Mouse (Mus musculus): Measurements from ENCODE around the gene Col8a2. TPM values are rescaled to one million over a fixed set of nuclear protein-coding genes. Genes with fewer than 3 reads are reported as not detected.

Col8a2 gene
- total RNA-seq, 2 experiments from 2014 or later = 0.92 to 1.0 TPM

GRCm38 (mm10) chr4:126291196-126291595 lies 4.6 kb downstream of the Col8a2 start:
- intact Hi-C loops (cut with DNase I) = no loop called here
- DNase-seq (ENCODE audit: extremely low spot score in 1 of 2, low spot score in 2 of 2) = no peak

DNA sequence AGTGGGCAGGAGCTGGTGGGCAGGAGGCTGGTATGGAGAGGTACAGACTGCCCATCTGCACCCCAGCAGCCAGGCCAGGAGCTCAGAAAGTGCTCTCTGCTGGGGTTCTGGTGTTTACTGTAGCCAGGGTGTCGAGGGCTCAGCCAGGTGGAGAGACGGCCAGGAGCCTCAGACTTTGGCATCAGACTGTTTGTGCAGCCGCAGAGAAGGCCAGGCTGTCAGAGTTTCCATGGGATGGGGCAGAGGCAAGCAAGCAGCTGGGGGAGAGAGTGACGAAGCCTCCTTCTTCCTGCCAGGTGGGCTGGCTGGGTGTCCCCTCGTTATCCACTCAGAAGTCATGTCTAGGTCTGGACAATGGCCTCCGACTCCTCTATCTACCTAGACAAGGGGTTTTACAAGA lies 8.6 kb downstream of the Col8a2 start:
- intact Hi-C loops (cut with DNase I) = no loop called here
- DNase-seq (ENCODE audit: extremely low spot score in 1 of 2, low spot score in 2 of 2) = no peak

GRCm38 (mm10) chr4:126295937-126296336 lies 9.3 kb downstream of the Col8a2 start:
- intact Hi-C loops (cut with DNase I) = no loop called here
- no peak for DNase-seq (ENCODE audit: extremely low spot score in 1 of 2, low spot score in 2 of 2)

- peak in 1 of 2 experiments; percentile 77 for DNase-seq (ENCODE audit: extremely low spot score in 1 of 2, low spot score in 2 of 2)
- intact Hi-C loops (cut with DNase I) = no loop called here
Observed at GRCm38 (mm10) chr4:126296617-126297101, 10.1 kb downstream of the Col8a2 start.

DNA sequence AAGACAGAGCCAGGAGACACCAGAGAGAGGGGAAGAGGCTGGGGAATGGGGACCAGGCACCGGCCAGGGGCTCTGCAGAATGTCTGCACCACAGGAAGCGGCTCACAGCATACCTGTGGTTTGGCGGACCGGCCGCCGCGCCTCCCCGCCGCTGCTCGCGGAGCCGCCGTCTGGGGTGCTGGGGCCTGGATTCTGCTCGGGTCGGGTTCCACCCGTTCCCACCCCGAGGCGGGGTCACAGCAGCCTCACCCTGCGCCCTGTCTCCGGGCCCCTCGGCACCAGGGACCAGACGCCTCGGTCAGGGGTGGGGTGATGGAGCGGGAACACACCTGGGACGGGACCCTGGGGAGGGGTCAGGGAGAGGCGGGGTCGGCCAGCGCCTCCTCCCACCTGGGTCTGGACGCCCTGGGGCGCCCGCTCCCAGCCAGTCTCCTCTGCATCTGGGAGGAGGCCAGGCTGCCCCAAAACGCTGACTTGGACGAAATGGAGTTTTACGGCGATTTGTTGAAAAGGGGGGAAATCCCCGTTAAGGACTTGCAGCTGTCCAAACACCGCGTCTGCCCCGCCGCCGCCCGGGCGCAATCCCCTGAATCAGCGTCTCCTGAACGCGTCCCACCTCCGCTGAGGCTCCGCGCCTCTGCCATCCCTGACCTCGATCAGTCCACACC lies 14.5 kb downstream of the Col8a2 start:
- no peak for DNase-seq (ENCODE audit: extremely low spot score in 1 of 2, low spot score in 2 of 2)
- intact Hi-C loops (cut with DNase I) = no loop called here

- no peak for DNase-seq (ENCODE audit: extremely low spot score in 1 of 2, low spot score in 2 of 2)
- intact Hi-C loops (cut with DNase I) = no loop called here
Observed at GRCm38 (mm10) chr4:126301584-126302309, 15.2 kb downstream of the Col8a2 start.

DNA sequence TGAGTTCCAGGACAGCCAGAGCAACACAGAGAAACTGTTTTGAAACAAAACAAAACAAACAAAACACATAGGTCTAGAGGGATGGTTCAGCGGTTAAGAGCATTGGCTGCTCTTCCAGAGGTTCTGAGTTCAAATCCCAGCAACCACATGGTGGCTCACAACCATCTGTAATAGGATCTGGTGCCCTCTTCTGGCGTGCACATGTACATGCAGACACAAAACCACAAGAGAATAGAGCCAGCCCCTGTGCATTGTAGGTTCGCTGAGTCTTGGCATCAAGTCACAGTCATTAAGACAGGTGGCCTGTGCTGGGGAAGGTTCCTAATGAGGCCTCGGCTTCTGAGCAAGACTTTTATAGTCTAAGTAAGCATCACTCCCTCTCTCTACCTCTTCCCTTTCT lies 17.3 kb downstream of the Col8a2 start:
- DNase-seq (ENCODE audit: extremely low spot score in 1 of 2, low spot score in 2 of 2) = no peak
- intact Hi-C loops (cut with DNase I) = no loop called here

- intact Hi-C loops (cut with DNase I) = no loop called here
- no peak for DNase-seq (ENCODE audit: extremely low spot score in 1 of 2, low spot score in 2 of 2)
Observed at GRCm38 (mm10) chr4:126305428-126305827, 18.8 kb downstream of the Col8a2 start.

- intact Hi-C loops (cut with DNase I) = no loop called here
- no peak for DNase-seq (ENCODE audit: extremely low spot score in 1 of 2, low spot score in 2 of 2)
Observed at GRCm38 (mm10) chr4:126306058-126306457, 19.5 kb downstream of the Col8a2 start.

- intact Hi-C loops (cut with DNase I) = no loop called here
- DNase-seq (ENCODE audit: extremely low spot score in 1 of 2, low spot score in 2 of 2) = no peak
Observed at GRCm38 (mm10) chr4:126306827-126307226, 20.2 kb downstream of the Col8a2 start.

DNA sequence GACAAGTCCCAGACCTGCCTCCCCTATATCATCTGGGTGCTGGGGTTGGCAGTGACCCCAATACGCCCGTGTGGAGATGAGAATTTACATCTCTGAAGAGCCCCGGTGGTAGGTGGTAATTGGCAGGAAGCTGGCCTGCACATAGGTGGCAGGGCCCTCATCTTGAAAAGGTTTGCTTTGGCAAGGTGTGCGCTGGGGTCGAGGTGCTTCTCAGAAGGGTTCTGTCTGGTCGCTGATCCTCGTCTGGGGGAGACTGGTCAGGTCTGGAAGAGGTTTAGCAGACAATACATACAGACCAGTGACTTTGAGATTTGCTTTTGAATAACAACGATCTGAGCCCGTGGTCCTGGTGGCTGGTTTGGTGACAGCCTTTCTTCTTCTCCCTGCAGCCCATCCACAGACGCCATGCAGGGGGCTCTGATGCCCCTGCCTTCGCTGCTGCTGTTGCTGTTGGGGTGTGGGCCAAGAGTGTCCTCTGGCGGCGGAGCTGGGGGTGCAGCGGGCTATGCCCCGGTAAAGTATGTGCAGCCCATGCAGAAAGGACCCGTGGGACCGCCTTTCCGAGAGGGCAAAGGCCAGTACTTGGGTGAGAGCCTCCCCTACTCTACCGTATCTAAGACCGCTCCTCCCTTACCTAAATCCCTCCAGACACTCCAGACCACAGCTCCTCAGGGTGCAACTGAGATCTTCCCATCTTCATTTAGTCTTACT lies 22.8 kb downstream of the Col8a2 start:
- peak in 1 of 2 experiments; percentile 55 for DNase-seq (ENCODE audit: extremely low spot score in 1 of 2, low spot score in 2 of 2)
- intact Hi-C loops (cut with DNase I) = no loop called here

DNA sequence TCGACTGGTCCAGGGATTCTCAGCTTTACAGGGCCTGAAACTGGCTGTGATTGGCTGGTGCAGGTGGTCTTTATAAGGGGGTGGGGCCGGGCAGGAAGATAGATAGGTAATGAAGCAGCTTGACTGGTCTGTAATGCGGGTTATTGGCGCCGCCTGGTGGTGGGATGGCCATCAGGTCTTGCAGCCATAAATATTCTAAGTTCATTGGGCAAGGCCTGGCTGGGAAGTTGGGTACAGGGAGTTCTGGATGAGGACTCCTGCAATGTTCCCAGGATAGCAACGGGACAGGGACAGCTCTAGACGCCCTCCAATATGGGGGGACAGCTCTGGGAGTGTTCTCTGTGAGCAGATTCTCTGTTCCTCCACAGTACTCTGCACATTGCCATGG lies 23.3 kb downstream of the Col8a2 start:
- intact Hi-C loops (cut with DNase I) = loop anchor here (5.0 kb wide), 1 partner anchor 33 kb away; no protein-coding TSS in a partner anchor

DNA sequence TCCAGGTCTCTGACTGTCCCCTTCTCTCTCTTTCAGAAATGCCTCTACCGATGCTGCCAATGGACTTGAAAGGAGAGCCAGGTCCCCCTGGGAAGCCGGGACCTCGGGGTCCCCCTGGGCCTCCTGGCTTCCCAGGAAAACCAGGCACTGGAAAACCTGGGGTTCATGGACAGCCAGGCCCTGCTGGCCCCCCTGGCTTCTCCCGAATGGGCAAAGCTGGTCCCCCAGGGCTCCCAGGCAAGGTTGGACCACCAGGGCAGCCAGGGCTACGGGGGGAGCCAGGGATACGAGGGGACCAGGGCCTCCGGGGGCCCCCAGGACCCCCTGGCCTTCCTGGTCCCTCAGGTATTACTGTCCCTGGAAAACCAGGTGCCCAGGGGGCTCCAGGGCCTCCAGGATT lies 23.8 kb downstream of the Col8a2 start:
- intact Hi-C loops (cut with DNase I) = loop anchor here (5.0 kb wide), 1 partner anchor 33 kb away; no protein-coding TSS in a partner anchor
- DNase-seq (ENCODE audit: extremely low spot score in 1 of 2, low spot score in 2 of 2) = no peak

More for the DNA sequence above, 23.3 kb downstream of the Col8a2 start:
- peak; percentile 71 to 88 for DNase-seq (ENCODE audit: extremely low spot score in 1 of 2, low spot score in 2 of 2)

GRCm38 (mm10) chr4:126311566-126312200 lies 25.1 kb downstream of the Col8a2 start:
- intact Hi-C loops (cut with DNase I) = loop anchor here (5.0 kb wide), 1 partner anchor 34 kb away; no protein-coding TSS in a partner anchor
- DNase-seq (ENCODE audit: extremely low spot score in 1 of 2, low spot score in 2 of 2) = no peak

- intact Hi-C loops (cut with DNase I) = loop anchor here (5.0 kb wide), 1 partner anchor 36 kb away; no protein-coding TSS in a partner anchor
- DNase-seq (ENCODE audit: extremely low spot score in 1 of 2, low spot score in 2 of 2) = no peak
Observed at GRCm38 (mm10) chr4:126313202-126313601, 26.6 kb downstream of the Col8a2 start.

GRCm38 (mm10) chr4:126314393-126314792 lies 27.8 kb downstream of the Col8a2 start:
- intact Hi-C loops (cut with DNase I) = loop anchor here (5.0 kb wide), 1 partner anchor 37 kb away; no protein-coding TSS in a partner anchor
- no peak for DNase-seq (ENCODE audit: extremely low spot score in 1 of 2, low spot score in 2 of 2)

GRCm38 (mm10) chr4:126315931-126316330 lies 29.3 kb downstream of the Col8a2 start:
- intact Hi-C loops (cut with DNase I) = loop anchor here (5.0 kb wide), 1 partner anchor 89 kb away; no protein-coding TSS in a partner anchor
- peak in 1 of 2 experiments; percentile 77 for DNase-seq (ENCODE audit: extremely low spot score in 1 of 2, low spot score in 2 of 2)

GRCm38 (mm10) chr4:126316443-126317040 lies 29.9 kb downstream of the Col8a2 start:
- DNase-seq (ENCODE audit: extremely low spot score in 1 of 2, low spot score in 2 of 2) = peak in 1 of 2 experiments; percentile 33
- intact Hi-C loops (cut with DNase I) = loop anchor here (5.0 kb wide), 1 partner anchor 89 kb away; no protein-coding TSS in a partner anchor
